Mouse (Mus musculus): ENCODE measurements around the gene Pcare. TPM values are rescaled to one million over a fixed set of nuclear protein-coding genes. Genes with fewer than 3 reads are reported as not detected.

Pcare gene
- polyA plus RNA-seq, 1 experiment from 2014 or later = 0.02 TPM

GRCm38 (mm10) chr17:71693780-71694179, 58.9 kb downstream of the Pcare start:
- no peaks in the 10 kb centered on the region for H3K9me3 ChIP-seq (replicated peaks)
- H3K4me1 ChIP-seq = no peaks in the 10 kb centered on the region
- no peak for ATAC-seq
- H3K4me3 ChIP-seq = no peak overlapping the region
- no peak overlapping the region for H3K4me2 ChIP-seq
- peaks cover 7% of the 10 kb centered on the region for H3K27me3 ChIP-seq (replicated peaks)
- H3K9ac ChIP-seq = no peak overlapping the region
- no peaks in the 10 kb centered on the region for H3K36me3 ChIP-seq
- no peak overlapping the region for H3K27ac ChIP-seq
- 41% methylated on average over 8 of the region's 8 CpGs for WGBS (ENCODE audit: insufficient replicate concordance)

Other genes with a start within 250 kb of the Pcare start
- 37.7 and 39.0 TPM in 2 replicates for gene Ndc80, start 226.0 kb downstream of the Pcare start, polyA plus RNA-seq (2016; fragmentation: Nextera tagmentation; extraction: Ambion mirVana)
- 0.21 and 0.37 TPM in 2 replicates for gene Spdya, start 200.8 kb downstream of the Pcare start, polyA plus RNA-seq (2016; fragmentation: Nextera tagmentation; extraction: Ambion mirVana)
- 86.3 and 88.7 TPM in 2 replicates for gene Wdr43, start 137.0 kb downstream of the Pcare start, polyA plus RNA-seq (2016; fragmentation: Nextera tagmentation; extraction: Ambion mirVana)
- gene Togaram2, start 79.6 kb downstream of the Pcare start, polyA plus RNA-seq (2016; fragmentation: Nextera tagmentation; extraction: Ambion mirVana) = 0.07 TPM in 1 of 2 replicates, not detected in the other
- 0.35 and 0.87 TPM in 2 replicates for gene Clip4, start 15.6 kb upstream of the Pcare start, polyA plus RNA-seq (2016; fragmentation: Nextera tagmentation; extraction: Ambion mirVana)

Measured in liver, embryonic 12.5 days (tissue).